Mouse (Mus musculus) MEL (cell line): ENCODE measurements around the gene Atrn. TPM values are rescaled to one million over a fixed set of nuclear protein-coding genes. Genes with fewer than 3 reads are reported as not detected.

Experiments
- DNase-seq: peaks from one replicate; pipeline ENCODE4 v3.0.0; 2011; ENCODE audit warnings: low read depth, low spot score
- H3K27ac ChIP-seq: 2 replicates; pipeline ENCODE4 v1.5.1; 2012; ENCODE audit warnings: low read depth, mild to moderate bottlenecking, control low read depth, low read length, moderate library complexity; ENCODE audit not compliant: control insufficient read depth
- H3K27me3 ChIP-seq, 2 experiments: fragments of 150-350 bp in 1 of 2; sonication (generic) in 1 of 2; 2 replicates each; pipeline ENCODE4 v1.6.1; 2012; ENCODE audit warnings: low read length in 2 of 2, mild to moderate bottlenecking in 2 of 2, improper control_type of control experiment in 1 of 2, moderate library complexity in 1 of 2; ENCODE audit not compliant: insufficient read depth in 2 of 2, control insufficient read depth in 1 of 2
- H3K36me3 ChIP-seq, 2 experiments: 2 replicates each; pipeline ENCODE4 v1.6.1; 2012 to 2014; ENCODE audit warnings: low read length in 2 of 2, improper control_type of control experiment in 1 of 2, inconsistent platforms in 1 of 2, mild to moderate bottlenecking in 1 of 2; ENCODE audit not compliant: insufficient read depth in 2 of 2, control insufficient read depth in 1 of 2
- H3K4me1 ChIP-seq, 2 experiments: fragments of 150-350 bp in 1 of 2; sonication (generic) in 1 of 2; 2 replicates each; pipeline ENCODE4 v1.6.1; 2012; ENCODE audit warnings: low read length in 2 of 2, improper control_type of control experiment in 1 of 2, mild to moderate bottlenecking in 1 of 2; ENCODE audit not compliant: insufficient read depth in 2 of 2, control insufficient read depth in 1 of 2
- H3K4me3 ChIP-seq, 2 experiments: fragments of 150-350 bp in 1 of 2; sonication (generic) in 1 of 2; 2 replicates each; pipeline ENCODE4 v1.5.1; 2012; ENCODE audit warnings: low read depth in 2 of 2, low read length in 2 of 2, mild to moderate bottlenecking in 2 of 2, moderate library complexity in 2 of 2, control low read depth in 1 of 2, improper control_type of control experiment in 1 of 2; ENCODE audit not compliant: control insufficient read depth in 1 of 2, insufficient read depth in 1 of 2
- H3K79me2 ChIP-seq: 2 replicates; pipeline ENCODE4 v1.6.1; 2012; ENCODE audit warnings: mild to moderate bottlenecking, low read length, moderate library complexity; ENCODE audit not compliant: control insufficient read depth, poor library complexity, insufficient read depth
- H3K9ac ChIP-seq: 2 replicates; pipeline ENCODE4 v1.6.1; 2012; ENCODE audit warnings: low read depth, mild to moderate bottlenecking, control low read depth, low read length, moderate library complexity; ENCODE audit not compliant: control insufficient read depth, poor library complexity, severe bottlenecking
- H3K9me3 ChIP-seq: fragments of 150-350 bp; sonication (generic); replicated peaks from 2 replicates; pipeline ENCODE4 v1.6.1; 2012; ENCODE audit warnings: mild to moderate bottlenecking, low read length, improper control_type of control experiment, moderate library complexity; ENCODE audit not compliant: insufficient read depth
- E2F4 ChIP-seq: IDR thresholded peaks from 2 replicates; pipeline ENCODE4 v1.6.1; 2011; ENCODE audit warnings: low read depth, low read length, improper control_type of control experiment, borderline replicate concordance
- ETS1 ChIP-seq: IDR thresholded peaks from 2 replicates; pipeline ENCODE4 v1.6.1; 2012; ENCODE audit warnings: low read depth, mild to moderate bottlenecking, inconsistent platforms, low read length, improper control_type of control experiment, moderate library complexity
- GABPA ChIP-seq: IDR thresholded peaks from 2 replicates; pipeline ENCODE4 v1.6.1; 2012; ENCODE audit warnings: low read depth, mild to moderate bottlenecking, inconsistent platforms, low read length, improper control_type of control experiment, moderate library complexity
- MEF2A ChIP-seq: IDR thresholded peaks from 2 replicates; pipeline ENCODE4 v1.6.1; 2014; ENCODE audit warnings: low read depth, mild to moderate bottlenecking, inconsistent platforms, low read length, improper control_type of control experiment; ENCODE audit not compliant: poor library complexity, insufficient replicate concordance, severe bottlenecking; ENCODE audit errors: extremely low read depth
- MXI1 ChIP-seq: IDR thresholded peaks from 2 replicates; pipeline ENCODE4 v1.6.1; 2011; ENCODE audit warnings: mild to moderate bottlenecking, low read depth, low read length, improper control_type of control experiment
- MYB ChIP-seq: IDR thresholded peaks from 2 replicates; pipeline ENCODE4 v1.6.1; 2011; ENCODE audit warnings: mild to moderate bottlenecking, low read depth, low read length, improper control_type of control experiment
- MYC ChIP-seq: IDR thresholded peaks from 2 replicates; pipeline ENCODE4 v1.6.1; 2011; ENCODE audit warnings: low read depth, mild to moderate bottlenecking, low read length, improper control_type of control experiment, moderate library complexity
- POLR2AphosphoS2 ChIP-seq: IDR thresholded peaks from 2 replicates; pipeline ENCODE4 v1.6.1; 2011; ENCODE audit warnings: low read length, improper control_type of control experiment
- POLR2AphosphoS5 ChIP-seq: IDR thresholded peaks from 2 replicates; pipeline ENCODE4 v1.6.1; 2012; ENCODE audit warnings: low read depth, borderline replicate concordance, mild to moderate bottlenecking, inconsistent platforms, low read length, moderate library complexity, mixed read lengths
- RAD21 ChIP-seq: IDR thresholded peaks from 2 replicates; pipeline ENCODE4 v1.6.1; 2011; ENCODE audit warnings: mild to moderate bottlenecking, low read depth, low read length, improper control_type of control experiment
- TAL1 ChIP-seq: IDR thresholded peaks from 2 replicates; pipeline ENCODE4 v1.6.1; 2012; ENCODE audit warnings: mild to moderate bottlenecking, inconsistent platforms, low read length, moderate library complexity, mixed read lengths
- USF2 ChIP-seq, 2 experiments: IDR thresholded peaks; 2 replicates each; pipeline ENCODE4 v1.6.1; 2011 to 2012; ENCODE audit warnings: improper control_type of control experiment in 2 of 2, low read length in 2 of 2, borderline replicate concordance in 1 of 2, inconsistent platforms in 1 of 2, low read depth in 1 of 2, mild to moderate bottlenecking in 1 of 2; ENCODE audit not compliant: insufficient read depth in 1 of 2
- ZC3H11A ChIP-seq: IDR thresholded peaks from 2 replicates; pipeline ENCODE4 v1.6.1; 2012; ENCODE audit warnings: low read depth, mild to moderate bottlenecking, inconsistent platforms, low read length, improper control_type of control experiment
- polyA plus RNA-seq, 2 experiments: library from polyadenylated mRNA; stranded (reverse) in 1 of 2; unstranded in 1 of 2; fragments of >175 nt in 1 of 2; fragments of >200 nt in 1 of 2; gene quantifications; 2 replicates each; pipeline versions ENCODE4 v1.2.1 to v1.2.4; 2012; ENCODE audit warnings: low replicate concordance in 2 of 2, low read depth in 1 of 2; ENCODE audit not compliant: insufficient read length in 2 of 2, insufficient read depth in 1 of 2, missing spikeins in 1 of 2
- total RNA-seq: library from RNA; depleted of rRNA; stranded (reverse); fragments of 300-350 nt; gene quantifications from 2 replicates; pipeline ENCODE4 v1.2.3, GENCODE M21; 2012

The Atrn gene
- total and polyA plus RNA-seq, 3 experiments = 6.3 to 28.2 (median 9.2) TPM

DNA sequence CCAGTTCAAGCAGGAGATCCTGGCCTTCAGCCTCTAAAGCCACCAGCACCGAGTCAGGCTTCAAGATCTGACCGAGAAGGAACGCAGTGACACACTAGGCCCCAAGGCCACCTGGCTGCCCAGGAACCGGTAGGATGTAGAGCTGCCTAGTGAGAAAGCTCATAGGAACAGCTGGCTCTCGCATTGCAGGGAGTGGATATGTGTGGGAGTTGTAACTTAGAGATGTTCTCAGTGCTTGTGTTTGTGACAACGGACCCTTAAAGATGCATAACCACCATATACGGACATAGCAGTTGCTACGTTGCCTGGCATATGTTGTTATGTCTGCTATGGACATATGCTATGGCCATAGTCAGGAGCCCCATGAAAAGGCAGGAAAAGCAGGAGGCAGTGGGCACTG lies 152.4 kb downstream of the Atrn start:
- no peak for DNase-seq
- no peaks in the 10 kb centered on the region for H3K36me3 ChIP-seq
- H3K79me2 ChIP-seq = no peaks in the 10 kb centered on the region
- H3K9me3 ChIP-seq = no peaks in the 10 kb centered on the region
- H3K27ac ChIP-seq = no peak overlapping the region
- H3K9ac ChIP-seq = no peak overlapping the region
- no peak for TF ChIP-seq ETS1
- no peak for TF ChIP-seq ZC3H11A
- TF ChIP-seq GABPA = no peak
- no peak for TF ChIP-seq TAL1
- no peak for TF ChIP-seq MYC
- TF ChIP-seq POLR2AphosphoS5 = no peak
- no peak for TF ChIP-seq USF2 (IDR thresholded peaks at IDR 0.05; ENCODE audit: borderline replicate concordance in 1 of 2, insufficient read depth in 1 of 2, low read depth in 1 of 2, low read length in 2 of 2)
- TF ChIP-seq E2F4 = no peak
- no peak for TF ChIP-seq MXI1
- TF ChIP-seq MYB = no peak
- H3K27me3 ChIP-seq = peaks cover 0 to 3% of the 10 kb centered on the region in 2 experiments; a peak in 2 of 4 replicates
- peaks cover 0 to 4% of the 10 kb centered on the region in 2 experiments; a peak in 1 of 4 replicates for H3K4me1 ChIP-seq
- no peak overlapping the region for H3K4me3 ChIP-seq

DNA sequence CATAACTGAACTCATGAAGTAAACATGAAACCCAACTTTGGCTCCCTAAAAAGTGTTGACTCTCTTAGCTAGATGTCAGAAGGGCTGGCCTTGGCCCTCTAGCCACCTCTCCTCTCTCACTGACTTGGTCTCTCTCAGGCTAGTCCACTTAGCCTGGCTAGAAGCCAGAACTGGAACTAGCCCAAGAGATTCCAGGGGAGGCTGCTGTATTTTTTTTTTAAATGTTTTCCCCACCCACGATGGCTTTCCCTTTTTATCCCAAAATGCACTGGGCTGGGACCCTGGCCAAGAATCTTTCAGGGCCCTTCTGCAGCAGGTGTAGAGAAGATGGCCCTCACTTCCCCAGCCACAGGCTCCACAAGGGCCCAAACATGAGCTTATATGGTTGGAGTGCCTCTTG lies 153.1 kb downstream of the Atrn start:
- Histone ChIP-seq H3K36me3 (no peaks in the 10 kb centered on the region), H3K4me3 (no peak overlapping the region), H3K9ac (no peak overlapping the region), H3K9me3 (no peaks in the 10 kb centered on the region), H3K27ac (no peak overlapping the region), H3K27me3 (peaks cover 0 to 3% of the 10 kb centered on the region in 2 experiments; a peak in 2 of 4 replicates), H3K79me2 (no peaks in the 10 kb centered on the region), H3K4me1 (peaks cover 0 to 4% of the 10 kb centered on the region in 2 experiments; a peak in 1 of 4 replicates)
- DNase-seq = no peak
- TF ChIP-seq ZC3H11A (no peak), POLR2AphosphoS2 (no peak), TAL1 (no peak), RAD21 (no peak), ETS1 (no peak)

DNA sequence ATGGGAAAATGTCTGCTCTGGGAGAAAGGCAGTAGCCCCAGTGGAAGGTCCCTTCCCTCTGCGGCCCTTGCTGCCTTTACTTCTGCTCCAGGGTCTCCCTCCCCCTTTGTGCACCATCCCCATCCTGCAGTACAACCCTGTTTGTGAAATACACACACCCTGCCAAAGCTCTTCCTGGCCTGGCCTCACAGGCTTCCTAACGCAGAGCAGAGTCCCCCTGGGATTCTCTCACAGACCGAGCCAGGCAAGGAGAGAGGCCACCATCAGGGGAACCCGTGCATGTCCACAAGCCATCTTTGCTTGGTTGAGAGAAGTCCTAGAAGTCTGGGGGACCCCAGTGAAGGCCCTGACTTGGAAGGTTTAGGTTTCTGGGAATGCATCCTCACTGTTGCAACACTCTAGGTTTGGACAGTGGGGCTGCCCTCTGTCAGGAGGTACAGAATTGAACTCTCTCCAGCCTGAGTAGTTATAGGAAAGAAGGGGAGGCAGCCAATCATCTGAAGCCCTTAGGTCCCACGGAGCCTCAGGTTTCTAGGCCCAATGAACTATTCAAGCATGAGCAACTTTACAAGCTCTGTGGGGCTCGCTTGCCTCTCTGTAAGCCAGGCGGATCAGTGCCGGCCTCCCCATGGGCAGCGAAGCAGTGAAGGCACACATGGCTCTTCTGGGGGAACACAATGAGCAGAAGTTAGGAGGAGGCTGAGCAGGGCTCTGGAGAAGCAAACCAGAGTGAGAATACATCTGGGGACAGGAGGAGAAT lies 153.7 kb downstream of the Atrn start:
- no peak overlapping the region for H3K4me3 ChIP-seq
- peaks cover 0 to 2% of the 10 kb centered on the region in 2 experiments; a peak in 1 of 4 replicates for H3K4me1 ChIP-seq
- H3K9me3 ChIP-seq = no peaks in the 10 kb centered on the region
- H3K9ac ChIP-seq = no peak overlapping the region
- H3K36me3 ChIP-seq = no peaks in the 10 kb centered on the region
- H3K27ac ChIP-seq = no peak overlapping the region
- no peak for TF ChIP-seq MYB
- TF ChIP-seq MEF2A = no peak
- TF ChIP-seq GABPA = no peak
- TF ChIP-seq ZC3H11A = no peak
- H3K79me2 ChIP-seq = no peaks in the 10 kb centered on the region
- peaks cover 0 to 3% of the 10 kb centered on the region in 2 experiments; a peak in 2 of 4 replicates for H3K27me3 ChIP-seq
- no peak for DNase-seq
